Mouse (Mus musculus): ENCODE data around the gene Mgst3. TPM values are rescaled to one million over a fixed set of nuclear protein-coding genes. Genes with fewer than 3 reads are reported as not detected.

The Mgst3 gene
- polyA plus RNA-seq, 2 experiments: 45.7 to 59.6 TPM

DNA sequence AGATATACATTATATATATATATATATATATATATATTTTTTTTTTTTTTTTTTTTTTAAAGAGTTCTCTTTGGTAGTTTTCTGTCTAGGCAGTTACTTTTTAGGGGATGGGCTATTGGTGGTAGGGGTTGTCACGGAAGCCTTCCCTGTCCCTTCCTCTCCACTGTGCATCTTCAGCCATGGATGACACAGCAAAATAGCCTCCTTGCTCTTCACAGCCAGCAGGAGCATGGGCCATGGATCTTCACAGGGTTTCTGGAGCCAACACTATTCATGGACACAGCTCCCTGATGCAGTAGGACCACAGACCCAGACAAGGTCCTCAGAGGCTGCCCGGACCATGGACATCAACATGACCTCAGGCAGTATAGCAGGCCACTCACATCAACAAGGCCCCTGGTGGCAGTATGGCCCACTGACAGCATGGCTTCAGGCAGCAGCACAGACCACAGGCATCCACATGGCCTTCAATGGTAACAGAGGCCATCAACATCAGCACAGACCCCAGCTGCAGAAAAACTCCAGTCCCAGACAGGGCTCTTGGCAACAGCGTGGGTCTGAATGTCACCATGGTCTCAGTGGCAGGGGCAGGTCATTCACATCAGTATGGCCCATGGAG, 52.6 kb downstream of the Mgst3 start:
- Histone ChIP-seq H3K9me3 (ENCODE audit: control insufficient read depth, low read length) (no peaks in the 10 kb centered on the region), H3K27ac (replicated peaks; ENCODE audit: low read depth, low read length) (no peak overlapping the region), H3K4me3 (replicated peaks; ENCODE audit: low read length) (no peak overlapping the region), H3K9ac (ENCODE audit: low read depth, low read length, severe bottlenecking) (no peak overlapping the region), H3K27me3 (ENCODE audit: control insufficient read depth, insufficient read depth, low read length) (no peaks in the 10 kb centered on the region), H3K4me1 (ENCODE audit: control insufficient read depth, insufficient read depth, low read length) (no peaks in the 10 kb centered on the region), H3K36me3 (ENCODE audit: control insufficient read depth, insufficient read depth, low read length) (no peaks in the 10 kb centered on the region), H3K4me2 (replicated peaks; ENCODE audit: low read depth, low read length, severe bottlenecking) (no peak overlapping the region)
- ATAC-seq (ENCODE audit: low FRiP score, low read depth) (no peak), DNase-seq (ENCODE audit: low spot score) (no peak)
- WGBS: 88% methylated on average over 3 of the region's 3 CpGs
- no peak for TF ChIP-seq POLR2A (IDR thresholded peaks at IDR 0.05; ENCODE audit: borderline replicate concordance, extremely low read depth, insufficient read depth, insufficient read length)

DNA sequence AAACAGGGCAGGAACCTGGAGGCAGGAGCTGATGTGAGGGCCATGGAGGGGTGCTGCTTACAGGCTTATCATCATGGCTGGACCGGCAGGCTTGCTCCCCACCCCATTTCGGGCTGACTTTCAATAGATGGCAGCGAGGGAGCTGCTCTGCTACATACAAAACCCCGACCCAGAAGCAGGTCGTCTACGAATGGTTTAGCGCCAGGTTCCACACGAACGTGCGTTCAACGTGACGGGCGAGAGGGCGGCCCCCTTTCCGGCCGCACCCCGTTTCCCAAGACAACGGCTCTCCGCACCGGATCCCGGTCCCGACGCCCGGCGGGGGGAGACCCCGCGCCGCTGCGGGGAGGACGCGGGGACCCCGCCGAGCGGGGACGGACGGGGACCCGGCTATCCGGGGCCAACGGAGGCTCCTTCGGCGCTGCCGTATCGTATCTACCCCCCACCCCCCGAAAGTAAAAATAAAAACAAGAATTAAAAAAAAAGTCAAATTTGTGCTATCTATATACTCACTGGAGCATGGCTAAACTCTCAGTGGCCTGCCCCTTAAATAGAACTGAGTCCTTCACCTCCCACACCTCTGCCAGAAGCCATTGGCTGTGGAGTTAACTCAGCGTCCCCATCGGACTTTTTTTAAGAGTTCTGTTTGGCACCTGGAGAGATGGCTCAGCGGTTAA, 53.4 kb downstream of the Mgst3 start:
- peak overlapping the region; percentile 46 for H3K4me3 ChIP-seq (replicated peaks; ENCODE audit: low read length)
- peak overlapping the region; percentile 55 for H3K9ac ChIP-seq (ENCODE audit: low read depth, low read length, severe bottlenecking)
- ATAC-seq (ENCODE audit: low FRiP score, low read depth) (peak; percentile 49; the same call in 1 of the 2 replicates), DNase-seq (ENCODE audit: low spot score) (no peak)
- H3K36me3 ChIP-seq (ENCODE audit: control insufficient read depth, insufficient read depth, low read length): no peaks in the 10 kb centered on the region
- H3K27ac ChIP-seq (replicated peaks; ENCODE audit: low read depth, low read length): no peak overlapping the region
- no peaks in the 10 kb centered on the region for H3K9me3 ChIP-seq (ENCODE audit: control insufficient read depth, low read length)
- no peaks in the 10 kb centered on the region for H3K4me1 ChIP-seq (ENCODE audit: control insufficient read depth, insufficient read depth, low read length)
- 2% methylated on average over 44 of the region's 47 CpGs for WGBS
- no peaks in the 10 kb centered on the region for H3K27me3 ChIP-seq (ENCODE audit: control insufficient read depth, insufficient read depth, low read length)
- no peak for TF ChIP-seq POLR2A (IDR thresholded peaks at IDR 0.05; ENCODE audit: borderline replicate concordance, extremely low read depth, insufficient read depth, insufficient read length)
- H3K4me2 ChIP-seq (replicated peaks; ENCODE audit: low read depth, low read length, severe bottlenecking): peak overlapping the region; percentile 72

DNA sequence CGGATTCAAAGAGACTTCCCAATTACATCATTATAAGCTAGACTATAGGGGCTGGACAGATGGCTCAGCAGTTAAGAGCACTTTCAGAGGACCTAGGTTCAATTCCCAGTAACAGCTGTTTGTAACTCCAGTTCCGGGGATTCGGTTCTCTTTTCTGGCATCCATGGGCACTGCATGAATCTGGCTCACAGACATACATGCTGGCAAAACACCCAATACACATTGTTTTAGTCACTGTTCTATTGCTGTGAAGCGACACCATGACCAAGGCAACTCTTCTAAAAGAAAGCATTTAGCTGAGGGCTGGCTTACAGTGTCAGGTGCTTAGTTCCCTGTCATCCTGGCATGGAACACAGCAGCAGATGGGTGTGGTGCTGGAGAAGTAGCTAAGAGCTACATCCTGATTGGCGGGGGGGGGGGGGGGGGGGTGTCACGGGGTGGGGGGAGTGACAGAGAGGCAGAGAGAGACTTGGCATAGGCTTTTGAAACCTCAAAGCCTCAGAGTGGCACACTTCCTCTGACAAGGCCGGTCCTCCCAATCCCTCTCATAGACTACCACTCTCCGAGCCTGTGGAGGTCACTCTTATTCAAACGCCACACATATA, 54.4 kb downstream of the Mgst3 start:
- 79% methylated on average over 7 of the region's 9 CpGs for WGBS
- H3K9ac ChIP-seq (ENCODE audit: low read depth, low read length, severe bottlenecking): no peak overlapping the region
- no peaks in the 10 kb centered on the region for H3K9me3 ChIP-seq (ENCODE audit: control insufficient read depth, low read length)
- H3K4me1 ChIP-seq (ENCODE audit: control insufficient read depth, insufficient read depth, low read length): no peaks in the 10 kb centered on the region
- no peaks in the 10 kb centered on the region for H3K36me3 ChIP-seq (ENCODE audit: control insufficient read depth, insufficient read depth, low read length)
- DNase-seq (ENCODE audit: low spot score) (no peak), ATAC-seq (ENCODE audit: low FRiP score, low read depth) (no peak)
- H3K27ac ChIP-seq (replicated peaks; ENCODE audit: low read depth, low read length): no peak overlapping the region
- no peak for TF ChIP-seq POLR2A (IDR thresholded peaks at IDR 0.05; ENCODE audit: borderline replicate concordance, extremely low read depth, insufficient read depth, insufficient read length)
- no peak overlapping the region for H3K4me3 ChIP-seq (replicated peaks; ENCODE audit: low read length)
- no peaks in the 10 kb centered on the region for H3K27me3 ChIP-seq (ENCODE audit: control insufficient read depth, insufficient read depth, low read length)
- no peak overlapping the region for H3K4me2 ChIP-seq (replicated peaks; ENCODE audit: low read depth, low read length, severe bottlenecking)

DNA sequence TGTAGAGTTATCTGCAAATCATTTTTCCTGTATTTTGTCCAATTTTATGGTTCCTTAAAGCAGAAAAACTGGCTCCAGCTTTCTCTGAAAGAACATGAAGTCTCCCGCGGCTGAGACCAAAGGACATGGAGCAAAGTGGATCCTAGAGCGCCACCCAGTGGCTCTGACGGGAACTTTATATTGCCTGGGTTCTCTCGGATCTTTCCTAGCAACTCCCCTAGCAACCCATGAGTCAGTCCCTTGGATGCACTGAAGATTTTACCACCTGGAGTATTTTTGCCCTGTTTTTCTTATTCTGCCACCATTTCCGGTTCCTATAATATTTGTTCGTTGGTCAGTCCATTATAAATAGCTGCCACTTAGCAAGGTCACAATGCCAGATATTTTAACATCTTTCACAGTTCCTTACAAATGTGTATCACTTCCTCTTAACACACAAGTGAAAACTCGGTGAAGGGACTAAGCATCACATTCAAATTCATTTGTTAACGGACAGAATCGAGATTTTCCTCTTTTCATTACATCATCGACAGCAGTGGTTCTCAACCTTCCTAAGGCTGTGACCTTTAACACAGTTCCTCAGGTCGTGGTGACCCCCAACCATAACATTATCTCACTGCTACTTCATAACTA, 56.1 kb downstream of the Mgst3 start:
- H3K4me3 ChIP-seq (replicated peaks; ENCODE audit: low read length): no peak overlapping the region
- H3K27me3 ChIP-seq (ENCODE audit: control insufficient read depth, insufficient read depth, low read length): no peaks in the 10 kb centered on the region
- no peaks in the 10 kb centered on the region for H3K4me1 ChIP-seq (ENCODE audit: control insufficient read depth, insufficient read depth, low read length)
- no peak overlapping the region for H3K4me2 ChIP-seq (replicated peaks; ENCODE audit: low read depth, low read length, severe bottlenecking)
- peak; percentile 67; the same call in 1 of the 2 replicates for ATAC-seq (ENCODE audit: low FRiP score, low read depth)
- WGBS: 21% methylated on average over 12 of the region's 12 CpGs
- no peak overlapping the region for H3K27ac ChIP-seq (replicated peaks; ENCODE audit: low read depth, low read length)
- no peak overlapping the region for H3K9ac ChIP-seq (ENCODE audit: low read depth, low read length, severe bottlenecking)
- peak; percentile 90 for DNase-seq (ENCODE audit: low spot score)
- no peaks in the 10 kb centered on the region for H3K9me3 ChIP-seq (ENCODE audit: control insufficient read depth, low read length)
- no peak for TF ChIP-seq POLR2A (IDR thresholded peaks at IDR 0.05; ENCODE audit: borderline replicate concordance, extremely low read depth, insufficient read depth, insufficient read length)
- peaks cover 10% of the 10 kb centered on the region; the same call in 1 of the 2 replicates for H3K36me3 ChIP-seq (ENCODE audit: control insufficient read depth, insufficient read depth, low read length)

DNA sequence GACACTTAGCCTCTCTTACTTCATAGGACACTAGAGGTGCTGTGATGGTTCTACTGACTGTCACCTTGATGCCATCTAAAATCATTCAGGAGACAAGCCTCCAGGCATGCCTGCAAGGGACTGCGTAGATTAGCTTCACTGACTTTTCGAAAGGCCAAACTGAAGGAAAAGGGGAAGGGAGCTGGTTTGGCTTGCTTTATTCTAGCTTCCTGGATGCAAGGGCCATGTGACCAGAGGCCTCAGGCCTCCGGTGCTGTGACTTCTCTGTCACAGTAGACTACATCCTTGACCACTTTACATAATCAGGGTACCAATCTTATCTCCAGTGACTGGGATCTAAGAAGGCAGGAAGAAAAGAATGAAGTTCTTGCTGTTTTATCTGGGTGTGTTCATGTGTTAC, 57.2 kb downstream of the Mgst3 start:
- no peak overlapping the region for H3K4me3 ChIP-seq (replicated peaks; ENCODE audit: low read length)
- H3K4me2 ChIP-seq (replicated peaks; ENCODE audit: low read depth, low read length, severe bottlenecking): no peak overlapping the region
- no peaks in the 10 kb centered on the region for H3K4me1 ChIP-seq (ENCODE audit: control insufficient read depth, insufficient read depth, low read length)
- H3K9ac ChIP-seq (ENCODE audit: low read depth, low read length, severe bottlenecking): no peak overlapping the region
- no peak for DNase-seq (ENCODE audit: low spot score)
- 91% methylated on average over 3 of the region's 3 CpGs for WGBS
- no peak for ATAC-seq (ENCODE audit: low FRiP score, low read depth)
- no peak for TF ChIP-seq POLR2A (IDR thresholded peaks at IDR 0.05; ENCODE audit: borderline replicate concordance, extremely low read depth, insufficient read depth, insufficient read length)
- no peaks in the 10 kb centered on the region for H3K27me3 ChIP-seq (ENCODE audit: control insufficient read depth, insufficient read depth, low read length)
- H3K36me3 ChIP-seq (ENCODE audit: control insufficient read depth, insufficient read depth, low read length): peaks cover 20% of the 10 kb centered on the region
- no peaks in the 10 kb centered on the region for H3K9me3 ChIP-seq (ENCODE audit: control insufficient read depth, low read length)
- no peak overlapping the region for H3K27ac ChIP-seq (replicated peaks; ENCODE audit: low read depth, low read length)

All from limb, embryonic 14.5 days (tissue).